Mouse (Mus musculus) neutrophil, adult 59 days (primary cell): ENCODE data around the gene Triobp. TPM values are rescaled to one million over a fixed set of nuclear protein-coding genes. Genes with fewer than 3 reads are reported as not detected.

ENCODE experiments used
- total RNA-seq, 2 experiments: library from RNA; stranded (reverse); gene quantifications; 1 replicate in 1 of 2; 2 replicates in 1 of 2; pipeline ENCODE4 v1.2.4; 2023

Gene Triobp
- 100 to 1,000 TPM; 163 to 195 TPM for total RNA-seq

GRCm38 (mm10) chr15:78947657-78948056 lies at the start of gene Triobp:
Triobp (plus strand) TSS chr15:78947724.

DNA sequence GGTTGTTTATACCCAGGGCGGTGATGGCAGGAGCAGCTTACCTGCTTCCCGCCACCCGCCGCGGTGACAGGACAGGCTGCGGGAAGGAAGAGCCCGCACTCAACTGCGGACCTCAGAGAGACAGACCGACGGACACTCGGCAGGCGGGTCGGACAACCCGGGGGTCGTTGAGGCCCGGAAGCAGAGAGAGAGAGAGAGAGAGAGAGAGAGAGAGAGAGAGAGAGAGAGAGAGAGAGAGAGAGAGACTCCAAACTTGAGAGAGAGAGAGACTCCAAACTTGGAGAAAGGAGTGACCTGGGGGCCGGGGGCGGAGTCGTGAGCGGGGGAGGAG lies 48.1 kb upstream of the Triobp start, which contains the start of gene Gm49510:
Gene Gm49510, plus strand, starts transcription at position 259 of the 331 bp plus-strand sequence.

GRCm38 (mm10) chr15:78899740-78900584 lies 47.6 kb upstream of the Triobp start, which contains the start of gene Sh3bp1:
Sh3bp1 (plus strand) TSS chr15:78899768.

GRCm38 (mm10) chr15:78913632-78914090 lies 33.9 kb upstream of the Triobp start, which contains the start of gene Pdxp:
Pdxp (plus strand) TSS chr15:78913919.

DNA sequence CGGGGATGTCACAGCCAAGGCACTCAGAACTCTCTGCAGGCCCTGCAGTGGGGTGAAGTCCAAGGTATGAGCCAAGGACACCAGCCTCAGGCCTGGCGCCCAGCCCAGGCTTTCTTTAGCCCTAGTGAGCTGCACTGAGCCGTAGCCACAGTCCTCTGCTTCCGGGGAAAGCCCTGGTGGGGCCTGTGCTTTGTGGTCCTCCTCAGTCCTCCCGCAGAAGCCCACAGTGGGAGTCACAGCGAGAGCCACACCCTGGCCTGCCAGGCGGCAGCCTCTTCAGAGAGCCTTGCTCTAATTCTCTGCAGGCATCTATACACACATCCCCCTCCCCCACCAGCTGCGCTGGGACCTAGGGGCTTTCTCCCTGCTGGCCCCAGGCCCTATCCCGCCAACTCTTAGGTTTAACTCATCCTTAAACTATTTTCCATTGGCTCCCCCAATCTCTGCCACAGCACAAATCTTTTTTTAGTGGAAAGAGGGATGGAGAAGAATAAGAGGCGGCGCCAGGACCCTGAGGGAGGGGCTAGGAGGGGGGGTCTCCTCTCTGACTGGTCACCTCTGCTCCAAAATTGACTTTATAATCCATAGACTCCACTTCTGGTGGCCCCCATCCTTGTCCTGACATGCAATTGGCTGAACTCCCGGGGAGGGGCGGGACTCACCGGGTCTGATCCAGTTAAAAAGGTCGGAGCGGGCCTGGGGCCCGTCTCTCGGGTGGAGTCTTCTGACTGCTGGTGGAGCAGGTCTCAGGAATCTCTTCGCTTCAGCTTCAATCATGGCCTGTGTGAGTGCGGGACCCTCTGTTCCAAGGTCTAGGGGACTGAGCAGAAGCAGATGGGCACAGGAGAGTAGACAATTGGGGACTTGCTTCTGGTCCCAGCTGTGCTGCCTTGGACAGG lies 21.3 kb upstream of the Triobp start, which contains the start of gene Lgals1:
Gene Lgals1, plus strand, starts transcription at position 705 of the 899 bp plus-strand sequence.

DNA sequence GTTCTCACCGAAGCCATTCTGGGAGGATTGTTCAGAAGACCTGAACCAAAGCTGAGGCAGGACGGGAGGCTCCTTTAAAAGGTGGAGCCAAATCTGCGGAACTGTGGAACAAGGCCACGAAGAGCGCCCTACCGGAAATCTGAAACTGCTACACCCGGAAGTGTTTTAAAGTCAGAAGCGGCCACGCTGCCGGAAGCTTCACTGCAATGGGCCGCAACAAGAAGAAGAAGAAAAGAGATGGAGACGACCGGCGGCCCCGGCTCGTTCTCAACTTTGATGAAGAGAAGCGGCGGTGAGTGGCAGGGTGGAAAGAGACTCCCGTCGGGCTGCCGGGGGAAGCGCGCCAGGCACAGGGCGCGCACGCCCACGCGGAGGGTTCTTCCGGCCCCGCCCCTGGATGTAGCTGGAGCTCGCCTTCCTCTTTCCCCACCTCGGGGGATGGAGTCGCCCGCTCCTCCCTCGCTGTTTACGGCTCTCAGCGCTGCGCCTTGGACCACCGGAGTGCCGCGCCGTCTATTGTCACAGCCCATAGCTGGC lies 12.7 kb upstream of the Triobp start, which contains the start of gene Nol12:
Gene Nol12, plus strand, starts transcription at position 150 of the 537 bp plus-strand sequence.

DNA sequence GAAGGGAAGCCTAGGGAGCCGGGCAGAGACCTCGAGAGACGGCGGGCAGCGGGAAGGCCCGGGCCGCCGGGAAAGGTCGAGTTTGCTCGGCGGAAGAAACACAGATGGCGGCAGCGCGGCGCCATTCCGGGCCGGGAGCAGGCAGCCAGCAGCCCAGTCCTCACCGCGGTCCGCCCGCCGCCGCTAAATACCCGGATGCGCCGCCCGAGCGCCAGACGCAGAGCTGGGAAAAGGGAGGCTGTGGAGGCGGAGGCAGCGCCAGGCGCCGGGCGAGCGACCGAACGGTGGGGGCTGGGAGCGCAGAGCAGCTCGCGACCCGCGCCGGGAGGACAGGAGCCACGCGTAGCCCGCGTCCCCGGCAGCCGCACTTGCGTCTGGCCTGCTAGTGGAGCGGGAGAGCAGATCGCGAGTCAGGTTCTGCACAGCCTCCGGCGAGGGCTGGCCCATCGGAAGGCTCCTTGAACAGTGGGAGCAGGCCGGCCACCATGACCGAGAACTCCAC lies 80.8 kb downstream of the Triobp start, which contains the start of gene H1f0:
Gene H1f0, plus strand, starts transcription at position 214 of the 502 bp plus-strand sequence.

DNA sequence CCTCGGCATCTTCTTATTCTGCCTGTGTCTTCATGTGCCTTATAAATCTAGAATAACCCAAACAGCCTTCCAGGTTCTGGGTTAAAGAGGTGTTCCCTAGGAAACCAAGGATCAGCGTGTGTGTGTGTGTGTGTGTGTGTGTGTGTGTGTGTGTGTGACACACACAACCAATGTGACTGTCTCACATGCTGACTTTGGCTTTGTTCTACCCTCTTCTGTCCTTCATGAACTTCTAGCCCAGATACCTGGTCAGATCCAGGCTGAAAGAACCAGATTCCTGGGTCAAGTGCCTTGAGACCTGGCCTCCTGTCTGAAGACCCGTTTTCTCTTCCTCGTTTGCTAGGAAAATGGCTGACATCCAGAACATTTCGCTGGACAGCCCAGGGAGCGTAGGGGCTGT lies 94.1 kb downstream of the Triobp start, which contains the start of gene Galr3:
Gene Galr3, plus strand, starts transcription at position 301 of the 400 bp plus-strand sequence.

Other genes with a start within 250 kb of the Triobp start
- under 1 TPM; 0.09 to 0.40 TPM for gene Elfn2, start 229.0 kb upstream of the Triobp start, total RNA-seq
- gene Mfng, start 174.2 kb upstream of the Triobp start, total RNA-seq: 10 to 100 TPM; 13.8 to 19.1 TPM
- gene Card10, start 144.7 kb upstream of the Triobp start, total RNA-seq: 10 to 100 TPM; 32.0 to 40.8 TPM
- gene Cdc42ep1, start 105.1 kb upstream of the Triobp start, total RNA-seq: under 1 TPM in 1 of 2 experiments, not detected in 1; 0.20 TPM
- gene Lgals2, start 92.2 kb upstream of the Triobp start, total RNA-seq: not detected
- 10 to 100 TPM; 72.9 to 82.0 TPM for gene Gga1, start 70.5 kb upstream of the Triobp start, total RNA-seq
- not detected for gene Gm49510, start 48.1 kb upstream of the Triobp start, total RNA-seq
- gene Sh3bp1, start 48.0 kb upstream of the Triobp start, total RNA-seq: 10 to 100 TPM; 78.9 to 85.5 TPM
- gene Pdxp, start 33.8 kb upstream of the Triobp start, total RNA-seq: 1 to 10 TPM; 1.8 TPM
- 100 to 1,000 TPM; 190 to 293 TPM for gene Lgals1, start 21.0 kb upstream of the Triobp start, total RNA-seq
- 10 to 100 TPM; 16.7 to 22.5 TPM for gene Nol12, start 12.8 kb upstream of the Triobp start, total RNA-seq
- gene H1f0, start 80.7 kb downstream of the Triobp start, total RNA-seq: 10 to 100 TPM; 20.2 to 25.9 TPM
- not detected for gene Galr3, start 94.2 kb downstream of the Triobp start, total RNA-seq
- gene Ankrd54, start 115.2 kb downstream of the Triobp start, total RNA-seq: 10 to 100 TPM; 17.2 to 18.7 TPM
- gene Eif3l, start 127.5 kb downstream of the Triobp start, total RNA-seq: 10 to 100 TPM; 60.8 to 68.5 TPM
- gene Micall1, start 161.2 kb downstream of the Triobp start, total RNA-seq: 10 to 100 TPM; 13.8 to 14.1 TPM
- 10 to 100 TPM; 23.0 to 24.9 TPM for gene Polr2f, start 193.3 kb downstream of the Triobp start, total RNA-seq
- not detected for gene 1700088E04Rik, start 193.5 kb downstream of the Triobp start, total RNA-seq
- not detected for gene Sox10, start 217.5 kb downstream of the Triobp start, total RNA-seq